Mouse (Mus musculus) lung, adult 2 months (tissue): ENCODE measurements around the gene Hmx2.

Experiments
- CTCF ChIP-seq: fragments of 200-500 bp; IDR thresholded peaks from 2 replicates; pipeline ENCODE4 v1.5.1; 2011; ENCODE audit warnings: mild to moderate bottlenecking, low read length, control low read depth; ENCODE audit not compliant: insufficient read depth
- POLR2A ChIP-seq: fragments of 200-500 bp; IDR thresholded peaks from 2 replicates; pipeline ENCODE4 v1.6.1; 2011; ENCODE audit warnings: low read depth, mild to moderate bottlenecking, control low read depth, low read length, borderline replicate concordance; ENCODE audit errors: extremely low read depth

DNA sequence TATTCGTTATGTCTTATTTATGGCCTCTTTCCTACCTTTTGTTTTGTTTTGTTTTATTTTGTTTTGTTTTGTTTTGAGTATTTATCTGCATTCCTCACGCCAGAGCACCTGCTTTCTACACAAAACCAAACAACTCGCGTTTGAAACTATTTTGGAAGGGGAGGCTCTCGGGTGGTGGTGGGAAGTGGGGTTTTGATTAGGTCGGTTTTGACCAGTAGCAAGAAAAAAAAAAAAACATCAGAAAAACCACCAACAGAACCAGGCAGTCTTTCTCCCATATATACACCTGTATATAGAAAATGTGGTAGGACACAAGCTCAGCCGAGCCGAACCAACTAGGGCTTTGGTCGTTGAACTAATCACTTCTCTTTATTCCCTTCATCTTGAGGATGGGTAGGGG lies 7.5 kb downstream of the Hmx2 start:
- TF ChIP-seq CTCF = no peak
- TF ChIP-seq POLR2A = no peak
